Mouse (Mus musculus) MEL (cell line): Measurements from ENCODE around the gene Thbs4. TPM values are rescaled to one million over a fixed set of nuclear protein-coding genes. Genes with fewer than 3 reads are reported as not detected.
"Not testable (repeated sequence)": the region's sequence is repeated elsewhere in the genome, so short reads cannot be mapped to it uniquely, and the experiment has no call there.

Experiments used
- DNase-seq: peaks from one replicate; pipeline ENCODE4 v3.0.0; 2011; ENCODE audit warnings: low read depth, low spot score
- H3K27ac ChIP-seq: 2 replicates; pipeline ENCODE4 v1.5.1; 2012; ENCODE audit warnings: low read depth, mild to moderate bottlenecking, control low read depth, low read length, moderate library complexity; ENCODE audit not compliant: control insufficient read depth
- H3K27me3 ChIP-seq, 2 experiments: fragments of 150-350 bp in 1 of 2; sonication (generic) in 1 of 2; 2 replicates each; pipeline ENCODE4 v1.6.1; 2012; ENCODE audit warnings: low read length in 2 of 2, mild to moderate bottlenecking in 2 of 2, improper control_type of control experiment in 1 of 2, moderate library complexity in 1 of 2; ENCODE audit not compliant: insufficient read depth in 2 of 2, control insufficient read depth in 1 of 2
- H3K36me3 ChIP-seq, 2 experiments: 2 replicates each; pipeline ENCODE4 v1.6.1; 2012 to 2014; ENCODE audit warnings: low read length in 2 of 2, improper control_type of control experiment in 1 of 2, inconsistent platforms in 1 of 2, mild to moderate bottlenecking in 1 of 2; ENCODE audit not compliant: insufficient read depth in 2 of 2, control insufficient read depth in 1 of 2
- H3K4me1 ChIP-seq, 2 experiments: fragments of 150-350 bp in 1 of 2; sonication (generic) in 1 of 2; 2 replicates each; pipeline ENCODE4 v1.6.1; 2012; ENCODE audit warnings: low read length in 2 of 2, improper control_type of control experiment in 1 of 2, mild to moderate bottlenecking in 1 of 2; ENCODE audit not compliant: insufficient read depth in 2 of 2, control insufficient read depth in 1 of 2
- H3K4me3 ChIP-seq, 2 experiments: fragments of 150-350 bp in 1 of 2; sonication (generic) in 1 of 2; 2 replicates each; pipeline ENCODE4 v1.5.1; 2012; ENCODE audit warnings: low read depth in 2 of 2, low read length in 2 of 2, mild to moderate bottlenecking in 2 of 2, moderate library complexity in 2 of 2, control low read depth in 1 of 2, improper control_type of control experiment in 1 of 2; ENCODE audit not compliant: control insufficient read depth in 1 of 2, insufficient read depth in 1 of 2
- H3K79me2 ChIP-seq: 2 replicates; pipeline ENCODE4 v1.6.1; 2012; ENCODE audit warnings: mild to moderate bottlenecking, low read length, moderate library complexity; ENCODE audit not compliant: control insufficient read depth, poor library complexity, insufficient read depth
- H3K9ac ChIP-seq: 2 replicates; pipeline ENCODE4 v1.6.1; 2012; ENCODE audit warnings: low read depth, mild to moderate bottlenecking, control low read depth, low read length, moderate library complexity; ENCODE audit not compliant: control insufficient read depth, poor library complexity, severe bottlenecking
- H3K9me3 ChIP-seq: fragments of 150-350 bp; sonication (generic); replicated peaks from 2 replicates; pipeline ENCODE4 v1.6.1; 2012; ENCODE audit warnings: mild to moderate bottlenecking, low read length, improper control_type of control experiment, moderate library complexity; ENCODE audit not compliant: insufficient read depth
- CHD1 ChIP-seq: IDR thresholded peaks from 2 replicates; pipeline ENCODE4 v1.6.1; 2012; ENCODE audit warnings: low read depth, mild to moderate bottlenecking, inconsistent platforms, low read length, improper control_type of control experiment
- EP300 ChIP-seq, 2 experiments: IDR thresholded peaks; 2 replicates each; pipeline ENCODE4 v1.6.1; 2011; ENCODE audit warnings: improper control_type of control experiment in 2 of 2, low read length in 2 of 2, low read depth in 1 of 2, mild to moderate bottlenecking in 1 of 2
- ETS1 ChIP-seq: IDR thresholded peaks from 2 replicates; pipeline ENCODE4 v1.6.1; 2012; ENCODE audit warnings: low read depth, mild to moderate bottlenecking, inconsistent platforms, low read length, improper control_type of control experiment, moderate library complexity
- GATA1 ChIP-seq: IDR thresholded peaks from 2 replicates; pipeline ENCODE4 v1.6.1; 2011; ENCODE audit warnings: low read depth, low read length, improper control_type of control experiment
- HCFC1 ChIP-seq: IDR thresholded peaks from 2 replicates; pipeline ENCODE4 v1.6.1; 2012; ENCODE audit warnings: low read depth, mild to moderate bottlenecking, inconsistent platforms, low read length, improper control_type of control experiment, moderate library complexity
- KAT2A ChIP-seq: conservative IDR thresholded peaks from 2 replicates; pipeline ENCODE4 v1.6.1; 2012; ENCODE audit warnings: low read depth, low read length, improper control_type of control experiment, inconsistent platforms
- MAX ChIP-seq: IDR thresholded peaks from 2 replicates; pipeline ENCODE4 v1.6.1; 2011; ENCODE audit warnings: low read length, improper control_type of control experiment
- MEF2A ChIP-seq: IDR thresholded peaks from 2 replicates; pipeline ENCODE4 v1.6.1; 2014; ENCODE audit warnings: low read depth, mild to moderate bottlenecking, inconsistent platforms, low read length, improper control_type of control experiment; ENCODE audit not compliant: poor library complexity, insufficient replicate concordance, severe bottlenecking; ENCODE audit errors: extremely low read depth
- MXI1 ChIP-seq: IDR thresholded peaks from 2 replicates; pipeline ENCODE4 v1.6.1; 2011; ENCODE audit warnings: mild to moderate bottlenecking, low read depth, low read length, improper control_type of control experiment
- MYB ChIP-seq: IDR thresholded peaks from 2 replicates; pipeline ENCODE4 v1.6.1; 2011; ENCODE audit warnings: mild to moderate bottlenecking, low read depth, low read length, improper control_type of control experiment
- POLR2AphosphoS2 ChIP-seq: IDR thresholded peaks from 2 replicates; pipeline ENCODE4 v1.6.1; 2011; ENCODE audit warnings: low read length, improper control_type of control experiment
- RAD21 ChIP-seq: IDR thresholded peaks from 2 replicates; pipeline ENCODE4 v1.6.1; 2011; ENCODE audit warnings: mild to moderate bottlenecking, low read depth, low read length, improper control_type of control experiment
- RCOR1 ChIP-seq: IDR thresholded peaks from 2 replicates; pipeline ENCODE4 v1.6.1; 2012; ENCODE audit warnings: low read depth, mild to moderate bottlenecking, inconsistent platforms, low read length, improper control_type of control experiment
- SIN3A ChIP-seq: IDR thresholded peaks from 2 replicates; pipeline ENCODE4 v1.6.1; 2012; ENCODE audit warnings: low read length, improper control_type of control experiment, inconsistent platforms
- UBTF ChIP-seq: IDR thresholded peaks from 2 replicates; pipeline ENCODE4 v1.6.1; 2012; ENCODE audit warnings: low read depth, mild to moderate bottlenecking, inconsistent platforms, low read length, improper control_type of control experiment, moderate library complexity, borderline replicate concordance; ENCODE audit not compliant: insufficient read depth
- USF2 ChIP-seq, 2 experiments: IDR thresholded peaks; 2 replicates each; pipeline ENCODE4 v1.6.1; 2011 to 2012; ENCODE audit warnings: improper control_type of control experiment in 2 of 2, low read length in 2 of 2, borderline replicate concordance in 1 of 2, inconsistent platforms in 1 of 2, low read depth in 1 of 2, mild to moderate bottlenecking in 1 of 2; ENCODE audit not compliant: insufficient read depth in 1 of 2
- ZC3H11A ChIP-seq: IDR thresholded peaks from 2 replicates; pipeline ENCODE4 v1.6.1; 2012; ENCODE audit warnings: low read depth, mild to moderate bottlenecking, inconsistent platforms, low read length, improper control_type of control experiment
- polyA plus RNA-seq, 2 experiments: library from polyadenylated mRNA; stranded (reverse) in 1 of 2; unstranded in 1 of 2; fragments of >175 nt in 1 of 2; fragments of >200 nt in 1 of 2; gene quantifications; 2 replicates each; pipeline versions ENCODE4 v1.2.1 to v1.2.4; 2012; ENCODE audit warnings: low replicate concordance in 2 of 2, low read depth in 1 of 2; ENCODE audit not compliant: insufficient read length in 2 of 2, insufficient read depth in 1 of 2, missing spikeins in 1 of 2
- total RNA-seq: library from RNA; depleted of rRNA; stranded (reverse); fragments of 300-350 nt; gene quantifications from 2 replicates; pipeline ENCODE4 v1.2.3, GENCODE M21; 2012

Thbs4 gene
- total and polyA plus RNA-seq, 3 experiments = not detected

DNA sequence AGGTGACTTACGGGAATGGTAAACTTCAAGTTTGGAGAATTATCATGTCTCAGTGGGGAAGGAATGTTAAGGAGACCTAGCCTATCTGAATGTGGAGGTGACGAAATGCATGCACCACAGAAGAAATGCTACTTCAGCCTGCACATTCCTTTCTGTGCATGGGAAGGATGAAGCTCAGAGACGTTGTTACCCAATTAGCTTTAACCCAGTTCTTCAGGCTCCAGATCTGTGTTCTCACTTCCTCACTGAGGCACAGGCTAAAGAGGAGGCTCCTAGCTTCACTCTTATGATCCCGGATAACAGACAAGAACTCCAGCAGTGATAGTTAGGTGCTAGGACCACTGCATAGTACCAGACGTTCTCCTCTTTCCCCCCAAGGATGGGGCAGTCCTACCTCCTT, 21.7 kb upstream of the Thbs4 start:
- Histone ChIP-seq H3K9ac (no peak overlapping the region), H3K79me2 (no peaks in the 10 kb centered on the region), H3K36me3 (no peaks in the 10 kb centered on the region), H3K27ac (no peak overlapping the region), H3K4me3 (no peak overlapping the region), H3K27me3 (peaks cover 0 to 2% of the 10 kb centered on the region in 2 experiments; a peak in 2 of 4 replicates), H3K9me3 (no peaks in the 10 kb centered on the region), H3K4me1 (no peaks in the 10 kb centered on the region)
- no peak for DNase-seq
- TF ChIP-seq USF2 (IDR thresholded peaks at IDR 0.05; ENCODE audit: borderline replicate concordance in 1 of 2, insufficient read depth in 1 of 2, low read depth in 1 of 2, low read length in 2 of 2) (no peak), GATA1 (no peak), MXI1 (no peak), UBTF (no peak), CHD1 (no peak), HCFC1 (no peak), ETS1 (no peak), SIN3A (no peak), MAX (no peak), MYB (no peak), MEF2A (no peak), POLR2AphosphoS2 (no peak), RCOR1 (no peak), RAD21 (no peak), KAT2A (no peak), ZC3H11A (no peak), EP300 (IDR thresholded peaks at IDR 0.05; ENCODE audit: low read depth in 1 of 2, low read length in 2 of 2) (no peak)

DNA sequence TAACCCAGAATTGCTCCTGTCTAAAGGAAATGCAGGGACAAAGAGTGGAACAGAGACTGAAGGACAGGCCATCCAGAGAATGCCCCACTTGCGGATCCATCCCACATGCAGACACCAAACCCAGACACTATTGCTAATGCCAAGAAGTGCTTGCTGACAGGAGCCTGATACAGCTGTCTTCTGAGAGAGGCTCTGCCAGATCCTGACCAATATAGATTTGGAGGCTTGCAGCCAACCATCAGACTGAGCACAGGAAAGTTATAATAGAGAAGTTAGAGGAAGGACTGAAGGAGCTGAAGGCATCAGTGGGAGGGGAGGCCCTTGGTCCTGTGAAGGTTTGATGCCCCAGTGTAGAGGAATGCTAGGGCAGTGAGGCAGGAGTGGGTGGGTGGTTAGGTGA, 16.0 kb upstream of the Thbs4 start:
- H3K27me3 ChIP-seq, H3K4me3 ChIP-seq, H3K4me1 ChIP-seq, H3K9ac ChIP-seq, H3K27ac ChIP-seq, H3K79me2 ChIP-seq, H3K36me3 ChIP-seq, DNase-seq, H3K9me3 ChIP-seq: not testable (repeated sequence)
